ENCODE assay signal across 22 mouse cellular contexts in genomic region chr9:97541419-97541818, GRCm38 (mm10).
DNase-seq lines count a peak whose midpoint lies in the region; ATAC-seq lines count a peak whose summit lies in the region.
"Had no signal": no experiment of that assay in that cellular context is flagged by ENCODE, and none has a peak within 500 bp of the region (broad histone marks: within the 10 kb centered on the region; RNA-seq: fewer than 3 reads in every experiment).

No protein-coding gene starts in this region.

- no peak overlapping the region for H3K4me3 ChIP-seq in forebrain, embryonic 13.5 days
- no peak overlapping the region for H3K4me3 ChIP-seq in forebrain, embryonic 11.5 days (ENCODE audit: low read depth, low read length)
- no peak overlapping the region for H3K4me3 ChIP-seq in midbrain, embryonic 13.5 days (replicated peaks)
- H3K4me3 ChIP-seq in midbrain, embryonic 16.5 days (ENCODE audit: low read depth, low read length): no peak overlapping the region
- no peak overlapping the region for H3K4me3 ChIP-seq in forebrain, embryonic 15.5 days
- H3K4me3 ChIP-seq: embryonic facial prominence, embryonic 10.5 days; heart, adult 2 months; heart, embryonic 15.5 days had no signal

- no peak overlapping the region for H3K27ac ChIP-seq in forebrain, embryonic 13.5 days
- no peak overlapping the region for H3K27ac ChIP-seq in forebrain, embryonic 11.5 days (ENCODE audit: low read depth, low read length)
- H3K27ac ChIP-seq in midbrain, embryonic 13.5 days: 0 out of 2 replicates have a peak overlapping the region, but pooled peaks have one; percentile 19
- no peak overlapping the region for H3K27ac ChIP-seq in midbrain, embryonic 16.5 days (ENCODE audit: low read length)
- H3K27ac ChIP-seq in forebrain, embryonic 15.5 days (replicated peaks): 0 out of 2 replicates have a peak overlapping the region, but pooled peaks have one; percentile 21
- H3K27ac ChIP-seq: embryonic facial prominence, embryonic 10.5 days; heart, adult 2 months; heart, embryonic 15.5 days had no signal

- 35% methylated on average over 6 of the region's 6 CpGs for WGBS in forebrain, embryonic 13.5 days
- 66% methylated on average over 6 of the region's 6 CpGs for WGBS in forebrain, embryonic 11.5 days
- WGBS in midbrain, embryonic 13.5 days: 50% methylated on average over 6 of the region's 6 CpGs
- WGBS in midbrain, embryonic 16.5 days: 51% methylated on average over 6 of the region's 6 CpGs
- WGBS in forebrain, embryonic 15.5 days: 16% methylated on average over 6 of the region's 6 CpGs

- no peaks in the 10 kb centered on the region for H3K36me3 ChIP-seq in forebrain, embryonic 13.5 days (ENCODE audit: poor library complexity, severe bottlenecking)
- H3K36me3 ChIP-seq in forebrain, embryonic 11.5 days (ENCODE audit: control insufficient read depth, insufficient read depth, low read length): no peaks in the 10 kb centered on the region
- H3K36me3 ChIP-seq in midbrain, embryonic 13.5 days: no peaks in the 10 kb centered on the region
- no peaks in the 10 kb centered on the region for H3K36me3 ChIP-seq in midbrain, embryonic 16.5 days (ENCODE audit: control insufficient read depth, insufficient read depth, low read length)
- no peaks in the 10 kb centered on the region for H3K36me3 ChIP-seq in forebrain, embryonic 15.5 days
- H3K36me3 ChIP-seq: embryonic facial prominence, embryonic 10.5 days; heart, embryonic 15.5 days had no signal

- H3K27me3 ChIP-seq in forebrain, embryonic 13.5 days: no peaks in the 10 kb centered on the region
- no peaks in the 10 kb centered on the region for H3K27me3 ChIP-seq in forebrain, embryonic 11.5 days (ENCODE audit: control insufficient read depth, insufficient read depth, low read length)
- no peaks in the 10 kb centered on the region for H3K27me3 ChIP-seq in midbrain, embryonic 13.5 days
- H3K27me3 ChIP-seq in midbrain, embryonic 16.5 days (ENCODE audit: control insufficient read depth, insufficient read depth, low read depth, low read length): no peaks in the 10 kb centered on the region
- H3K27me3 ChIP-seq in forebrain, embryonic 15.5 days: no peaks in the 10 kb centered on the region
- H3K27me3 ChIP-seq: CH12.LX; heart, embryonic 15.5 days; Patski had no signal

- no peak overlapping the region for H3K4me2 ChIP-seq in forebrain, embryonic 13.5 days
- no peak overlapping the region for H3K4me2 ChIP-seq in forebrain, embryonic 11.5 days (ENCODE audit: low read depth, low read length, severe bottlenecking)
- H3K4me2 ChIP-seq in midbrain, embryonic 13.5 days (replicated peaks): no peak overlapping the region
- no peak overlapping the region for H3K4me2 ChIP-seq in midbrain, embryonic 16.5 days (ENCODE audit: low read length)
- H3K4me2 ChIP-seq in forebrain, embryonic 15.5 days (replicated peaks): no peak overlapping the region
- H3K4me2 ChIP-seq: heart, embryonic 11.5 days; heart, embryonic 15.5 days had no signal

- no peaks in the 10 kb centered on the region for H3K9me3 ChIP-seq in forebrain, embryonic 13.5 days (replicated peaks)
- no peaks in the 10 kb centered on the region for H3K9me3 ChIP-seq in forebrain, embryonic 11.5 days (ENCODE audit: control insufficient read depth, low read length)
- no peaks in the 10 kb centered on the region for H3K9me3 ChIP-seq in midbrain, embryonic 13.5 days
- H3K9me3 ChIP-seq in midbrain, embryonic 16.5 days (replicated peaks; ENCODE audit: control insufficient read depth, low read length, poor library complexity, severe bottlenecking): no peaks in the 10 kb centered on the region
- H3K9me3 ChIP-seq in forebrain, embryonic 15.5 days: no peaks in the 10 kb centered on the region
- H3K9me3 ChIP-seq: embryonic facial prominence, embryonic 10.5 days; heart, embryonic 15.5 days had no signal

- H3K9ac ChIP-seq in forebrain, embryonic 13.5 days: no peak overlapping the region
- H3K9ac ChIP-seq in forebrain, embryonic 11.5 days (ENCODE audit: low read length): no peak overlapping the region
- H3K9ac ChIP-seq in midbrain, embryonic 13.5 days (replicated peaks): no peak overlapping the region
- no peak overlapping the region for H3K9ac ChIP-seq in midbrain, embryonic 16.5 days (ENCODE audit: low read depth, low read length)
- H3K9ac ChIP-seq in forebrain, embryonic 15.5 days (replicated peaks): no peak overlapping the region
- H3K9ac ChIP-seq: heart, embryonic 15.5 days had no signal

- no peak for DNase-seq in forebrain, embryonic 11.5 days (ENCODE audit: low spot score)
- peak; percentile 12 for DNase-seq in brain, adult 2 months (ENCODE audit: low read depth, low spot score)
- no peak for DNase-seq in adrenal gland, adult 8-10 months
- DNase-seq: adrenal gland, postnatal 25 days; cerebellum, adult 11 months; cerebellum, adult 8-10 months; cerebellum, postnatal 36 days; gastrocnemius, postnatal 14 days; heart, adult 2 months; heart, postnatal 14 days; kidney, adult 11 months had no signal

- peak; percentile 21; the same call in 1 of the 2 replicates for ATAC-seq in forebrain, embryonic 13.5 days
- ATAC-seq in forebrain, embryonic 11.5 days (replicated peaks; ENCODE audit: low FRiP score): no peak
- ATAC-seq in midbrain, embryonic 13.5 days: peak; percentile 45; the same call in 1 of the 2 replicates
- ATAC-seq in midbrain, embryonic 16.5 days: no peak
- 0 out of 2 replicates have a peak, but pooled peaks have one; percentile 46 for ATAC-seq in forebrain, embryonic 15.5 days (replicated peaks)
- ATAC-seq: activated CD4-positive, CD25-positive, alpha-beta regulatory T cell, adult 4 months; hindbrain, embryonic 16.5 days; Patski had no signal

- H3K4me1 ChIP-seq in forebrain, embryonic 13.5 days: peaks cover 15% of the 10 kb centered on the region
- H3K4me1 ChIP-seq in forebrain, embryonic 11.5 days (replicated peaks; ENCODE audit: control insufficient read depth, insufficient read depth, low read length): no peaks in the 10 kb centered on the region
- H3K4me1 ChIP-seq in midbrain, embryonic 13.5 days (replicated peaks): peaks cover 19% of the 10 kb centered on the region
- H3K4me1 ChIP-seq in midbrain, embryonic 16.5 days (ENCODE audit: control insufficient read depth, insufficient read depth, low read length): peaks cover 3% of the 10 kb centered on the region; the same call in 1 of the 2 replicates
- peaks cover 10% of the 10 kb centered on the region for H3K4me1 ChIP-seq in forebrain, embryonic 15.5 days
- H3K4me1 ChIP-seq: heart, embryonic 15.5 days had no signal

Comparison
In these comparisons a context has a peak if more than half of its experiments do, and no peak if none do; other contexts are left out.
1. ATAC-seq: peak in forebrain, embryonic 13.5 days (single experiment), midbrain, embryonic 13.5 days (single experiment) and forebrain, embryonic 15.5 days (single experiment); none in forebrain, embryonic 11.5 days (single experiment) and midbrain, embryonic 16.5 days (single experiment).
2. H3K27ac ChIP-seq: peak in midbrain, embryonic 13.5 days (single experiment) and forebrain, embryonic 15.5 days (single experiment); none in forebrain, embryonic 13.5 days (single experiment), forebrain, embryonic 11.5 days (single experiment) and midbrain, embryonic 16.5 days (single experiment).